Mouse (Mus musculus) small intestine, adult 2 months (tissue): ENCODE data around the gene Krt1. TPM values are rescaled to one million over a fixed set of nuclear protein-coding genes. Genes with fewer than 3 reads are reported as not detected.

Experiments used
- H3K27ac ChIP-seq: fragments of 200-500 bp; 2 replicates; pipeline ENCODE4 v1.5.1; 2012; ENCODE audit warnings: low read depth, low read length, control low read depth, inconsistent platforms; ENCODE audit not compliant: insufficient read depth
- H3K27me3 ChIP-seq: fragments of 200-500 bp; 2 replicates; pipeline ENCODE4 v1.6.1; 2012; ENCODE audit warnings: mild to moderate bottlenecking, moderate library complexity, low read length, inconsistent platforms; ENCODE audit not compliant: control insufficient read depth, insufficient read depth
- H3K36me3 ChIP-seq: fragments of 200-500 bp; 2 replicates; pipeline ENCODE4 v1.6.1; 2012; ENCODE audit warnings: mild to moderate bottlenecking, low read length, control low read depth, inconsistent platforms; ENCODE audit not compliant: control insufficient read depth, insufficient read depth
- H3K4me1 ChIP-seq: fragments of 200-500 bp; 2 replicates; pipeline ENCODE4 v1.6.1; 2012; ENCODE audit warnings: low read length, inconsistent platforms, mixed read lengths; ENCODE audit not compliant: control insufficient read depth, insufficient read depth, insufficient read length
- H3K4me3 ChIP-seq: fragments of 200-500 bp; 2 replicates; pipeline ENCODE4 v1.5.1; 2012; ENCODE audit warnings: low read depth, mild to moderate bottlenecking, control low read depth, inconsistent platforms, low read length, moderate library complexity
- CTCF ChIP-seq: fragments of 200-500 bp; IDR thresholded peaks from 2 replicates; pipeline ENCODE4 v1.5.1; 2012; ENCODE audit warnings: low read depth, mild to moderate bottlenecking, control low read depth, inconsistent platforms, low read length, moderate library complexity, mixed read lengths; ENCODE audit not compliant: insufficient replicate concordance, insufficient read length; ENCODE audit errors: extremely low read depth
- POLR2A ChIP-seq: fragments of 200-500 bp; IDR thresholded peaks from 2 replicates; pipeline ENCODE4 v1.6.1; 2012; ENCODE audit warnings: low read depth, mild to moderate bottlenecking, control low read depth, inconsistent platforms, low read length, moderate library complexity
- WGBS: fragments of 180-500 bp; shearing (Covaris S2); methylation state at CpG from one replicate; pipeline ENCODE4 v1.1.7; 2018; 5-methylcytosine and 5-hydroxymethylcytosine counted together
- polyA plus RNA-seq: library from polyadenylated mRNA; depleted of rRNA; stranded (reverse); fragments of >200 nt; gene quantifications from 2 replicates; pipeline ENCODE4 v1.2.3, GENCODE M21; 2012

Gene Krt1
- polyA plus RNA-seq, 1 experiment, result not detected

GRCm38 (mm10) chr15:101852571-101852970 is 2.0 kb upstream of the Krt1 start:
- H3K27ac ChIP-seq, result no peak overlapping the region
- H3K27me3 ChIP-seq, result peaks cover 6% of the 10 kb centered on the region
- H3K36me3 ChIP-seq, result no peaks in the 10 kb centered on the region
- H3K4me1 ChIP-seq, result peaks cover 3% of the 10 kb centered on the region; the same call in 1 of the 2 replicates
- H3K4me3 ChIP-seq, result no peak overlapping the region
- TF ChIP-seq CTCF (no peak), POLR2A (no peak)
- WGBS, result 19% methylated on average over 5 of the region's 5 CpGs

- TF ChIP-seq CTCF (no peak), POLR2A (no peak)
- Histone ChIP-seq H3K4me1 (no peaks in the 10 kb centered on the region; the same call in 1 of the 2 replicates), H3K4me3 (peak overlapping the region; percentile 37), H3K36me3 (no peaks in the 10 kb centered on the region), H3K27ac (no peak overlapping the region), H3K27me3 (peaks cover 22% of the 10 kb centered on the region)
- 2% methylated on average over 34 of the region's 37 CpGs for WGBS
Observed at GRCm38 (mm10) chr15:101845971-101846403, 4.6 kb downstream of the Krt1 start.

- no peak overlapping the region for H3K27ac ChIP-seq
- 40% methylated on average over 9 of the region's 9 CpGs for WGBS
- no peaks in the 10 kb centered on the region; the same call in 1 of the 2 replicates for H3K4me1 ChIP-seq
- H3K27me3 ChIP-seq, result peaks cover 22% of the 10 kb centered on the region
- H3K36me3 ChIP-seq, result no peaks in the 10 kb centered on the region
- no peak for TF ChIP-seq CTCF
- TF ChIP-seq POLR2A, result no peak
- H3K4me3 ChIP-seq, result no peak overlapping the region
Observed at GRCm38 (mm10) chr15:101843192-101843591, 7.4 kb downstream of the Krt1 start.

- no peaks in the 10 kb centered on the region for H3K36me3 ChIP-seq
- H3K4me3 ChIP-seq, result no peak overlapping the region
- 39% methylated on average over 5 of the region's 5 CpGs for WGBS
- H3K27ac ChIP-seq, result no peak overlapping the region
- H3K27me3 ChIP-seq, result 0 out of 2 replicates have a peak, but pooled peaks cover 3% of the 10 kb centered on the region
- TF ChIP-seq POLR2A (no peak), CTCF (no peak)
- H3K4me1 ChIP-seq, result no peaks in the 10 kb centered on the region
Observed at GRCm38 (mm10) chr15:101834784-101835328, 15.7 kb downstream of the Krt1 start.

DNA sequence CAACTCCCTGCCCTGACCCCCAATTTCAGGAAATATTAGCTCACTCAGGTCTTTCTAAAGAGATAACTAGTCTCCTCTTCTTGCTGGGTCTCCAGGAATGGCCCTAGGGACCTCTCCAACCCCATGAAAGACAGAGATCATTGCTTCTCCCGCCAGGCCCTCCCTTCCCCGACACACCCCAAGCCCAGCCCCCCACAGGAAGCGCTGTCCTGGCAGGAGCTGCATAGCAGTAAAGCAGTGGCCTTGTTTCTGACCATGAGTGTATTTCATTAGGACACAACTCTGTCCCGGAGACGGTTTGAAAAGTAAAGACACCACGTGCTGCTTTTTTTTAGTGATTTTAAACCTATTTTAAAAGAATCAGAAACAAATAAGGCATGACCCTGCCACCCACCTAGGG is 17.5 kb downstream of the Krt1 start:
- H3K4me1 ChIP-seq, result no peaks in the 10 kb centered on the region
- TF ChIP-seq CTCF (no peak), POLR2A (no peak)
- H3K27me3 ChIP-seq, result 0 out of 2 replicates have a peak, but pooled peaks cover 3% of the 10 kb centered on the region
- 44% methylated on average over 6 of the region's 6 CpGs for WGBS
- H3K27ac ChIP-seq, result no peak overlapping the region
- no peak overlapping the region for H3K4me3 ChIP-seq
- H3K36me3 ChIP-seq, result no peaks in the 10 kb centered on the region

- H3K27me3 ChIP-seq, result no peaks in the 10 kb centered on the region
- H3K27ac ChIP-seq, result no peak overlapping the region
- WGBS, result 57% methylated on average over 5 of the region's 5 CpGs
- H3K4me3 ChIP-seq, result no peak overlapping the region
- H3K4me1 ChIP-seq, result no peaks in the 10 kb centered on the region
- TF ChIP-seq POLR2A (no peak), CTCF (no peak)
- no peaks in the 10 kb centered on the region for H3K36me3 ChIP-seq
Observed at GRCm38 (mm10) chr15:101829441-101829840, 21.2 kb downstream of the Krt1 start.

DNA sequence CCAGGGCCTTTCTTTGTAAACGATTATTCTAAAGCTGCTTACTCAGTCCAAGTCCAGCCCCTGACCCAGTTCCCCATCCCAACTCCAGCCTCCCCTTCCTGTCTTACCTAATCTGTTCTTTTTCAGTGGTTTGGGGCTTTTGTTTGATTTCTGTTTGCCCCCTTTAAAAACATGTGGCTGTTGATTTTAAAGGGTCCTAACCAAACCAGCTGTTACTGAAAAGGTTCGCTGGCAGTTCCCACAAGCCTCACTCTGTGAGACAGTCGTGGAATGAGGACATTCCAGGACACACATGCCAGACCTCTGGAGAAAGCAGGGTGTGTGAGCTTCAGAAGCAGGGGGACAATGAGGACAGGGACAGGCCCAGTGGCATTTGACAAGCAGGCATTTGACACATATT is 28.8 kb downstream of the Krt1 start:
- Histone ChIP-seq H3K27ac (no peak overlapping the region), H3K36me3 (no peaks in the 10 kb centered on the region), H3K4me1 (no peaks in the 10 kb centered on the region), H3K4me3 (no peak overlapping the region), H3K27me3 (no peaks in the 10 kb centered on the region)
- TF ChIP-seq CTCF, result no peak
- no peak for TF ChIP-seq POLR2A
- WGBS, result 18% methylated on average over 3 of the region's 3 CpGs

DNA sequence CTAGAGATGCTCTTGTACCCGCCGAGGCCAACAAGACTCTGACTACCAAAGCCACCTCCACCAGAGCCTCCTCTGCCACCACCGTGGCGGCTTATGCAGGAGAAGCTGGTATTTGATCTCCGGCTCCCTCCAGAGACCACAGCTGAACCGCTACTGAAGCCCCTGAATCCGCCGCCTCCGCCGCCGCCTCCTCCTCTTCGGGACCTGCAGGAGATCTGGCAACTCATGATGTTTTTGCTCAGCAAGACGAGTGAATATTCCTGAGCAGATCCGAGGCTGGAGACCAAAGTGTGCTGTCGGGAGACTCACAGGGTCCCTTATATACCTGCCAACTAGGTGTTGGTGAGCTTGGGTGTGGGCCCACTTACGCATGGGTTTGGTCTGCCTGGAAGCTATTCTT is 32.7 kb downstream of the Krt1 start, which contains the start of gene Krt2:
TSS of gene Krt2 (minus strand) at position 295 of the 400 bp plus-strand sequence.
- Histone ChIP-seq H3K27me3 (no peaks in the 10 kb centered on the region), H3K4me1 (no peaks in the 10 kb centered on the region), H3K27ac (no peak within 1 kb of the TSS), H3K4me3 (no peak within 1 kb of the TSS), H3K36me3 (no peaks in the 10 kb centered on the region)
- 66% methylated on average over 16 of the region's 16 CpGs for WGBS
- TF ChIP-seq CTCF (no peak), POLR2A (no peak)
